Mouse (Mus musculus): ENCODE results near the gene Kdm8. TPM values are rescaled to one million over a fixed set of nuclear protein-coding genes. Genes with fewer than 3 reads are reported as not detected.

Gene Kdm8
- polyA plus RNA-seq, 1 experiment from 2014 or later, result 5.2 TPM

GRCm38 (mm10) chr7:125511852-125512251 is 67.4 kb downstream of the Kdm8 start:
- H3K27me3 ChIP-seq (replicated peaks), result no peaks in the 10 kb centered on the region
- no peaks in the 10 kb centered on the region for H3K36me3 ChIP-seq (replicated peaks)
- ATAC-seq (replicated peaks), result no peak
- no peak overlapping the region for H3K9ac ChIP-seq
- H3K4me2 ChIP-seq, result no peak overlapping the region
- no peak overlapping the region for H3K27ac ChIP-seq
- no peaks in the 10 kb centered on the region for H3K9me3 ChIP-seq
- WGBS, result 77% methylated on average over 2 of the region's 2 CpGs
- no peak overlapping the region for H3K4me3 ChIP-seq
- no peaks in the 10 kb centered on the region for H3K4me1 ChIP-seq

Other genes starting within 250 kb of the Kdm8 start
- gene Nsmce1, start 46.9 kb downstream of the Kdm8 start, polyA plus RNA-seq (2015; fragmentation: Nextera tagmentation; extraction: Ambion mirVana), result 88.3 and 92.3 TPM in 2 replicates
- 5.4 and 5.9 TPM in 2 replicates for gene Il4ra, start 107.4 kb downstream of the Kdm8 start, polyA plus RNA-seq (2015; fragmentation: Nextera tagmentation; extraction: Ambion mirVana)
- 0.39 and 0.41 TPM in 2 replicates for gene Il21r, start 158.8 kb downstream of the Kdm8 start, polyA plus RNA-seq (2015; fragmentation: Nextera tagmentation; extraction: Ambion mirVana)